Mouse (Mus musculus) embryonic fibroblast, embryonic 13.5 days (primary cell): ENCODE measurements around the gene Myl6b. TPM values are rescaled to one million over a fixed set of nuclear protein-coding genes. Genes with fewer than 3 reads are reported as not detected.

ENCODE experiments used
- H3K27ac ChIP-seq: 2 replicates; pipeline ENCODE4 v1.5.1; 2012; ENCODE audit warnings: low read length, control low read depth, inconsistent platforms; ENCODE audit not compliant: insufficient read depth
- H3K4me1 ChIP-seq: 2 replicates; pipeline ENCODE4 v1.6.1; 2011; ENCODE audit warnings: low read length; ENCODE audit not compliant: control insufficient read depth, insufficient read depth
- H3K4me3 ChIP-seq: 2 replicates; pipeline ENCODE4 v1.5.1; 2011; ENCODE audit warnings: mild to moderate bottlenecking, control low read depth, low read length; ENCODE audit not compliant: insufficient read depth
- CTCF ChIP-seq: IDR thresholded peaks from 2 replicates; pipeline ENCODE4 v1.5.1; 2011; ENCODE audit warnings: mild to moderate bottlenecking, control low read depth, low read length, moderate library complexity, borderline replicate concordance; ENCODE audit not compliant: insufficient read depth
- POLR2A ChIP-seq: IDR thresholded peaks from 2 replicates; pipeline ENCODE4 v1.6.1; 2011; ENCODE audit warnings: low read depth, mild to moderate bottlenecking, control low read depth, low read length, moderate library complexity
- polyA plus RNA-seq: library from polyadenylated mRNA; stranded (reverse); fragments of >200 nt; gene quantifications from 2 replicates; pipeline ENCODE4 v1.2.4, GENCODE M21; 2011; ENCODE audit warnings: low read depth; ENCODE audit not compliant: missing spikeins, insufficient read length

Gene Myl6b
- polyA plus RNA-seq, 1 experiment: 9.4 TPM

GRCm38 (mm10) chr10:128520591-128520990 is 22.1 kb upstream of the Myl6b start:
- Histone ChIP-seq H3K4me1 (no peaks in the 10 kb centered on the region), H3K4me3 (no peak overlapping the region), H3K27ac (no peak overlapping the region)
- TF ChIP-seq POLR2A (no peak), CTCF (no peak)

GRCm38 (mm10) chr10:128518833-128519232 is 20.3 kb upstream of the Myl6b start:
- TF ChIP-seq CTCF: peak; percentile 38; the same call in 1 of the 2 replicates
- TF ChIP-seq POLR2A: no peak
- no peak overlapping the region for H3K4me3 ChIP-seq
- H3K4me1 ChIP-seq: no peaks in the 10 kb centered on the region
- no peak overlapping the region for H3K27ac ChIP-seq

- Histone ChIP-seq H3K4me3 (no peak overlapping the region), H3K27ac (no peak overlapping the region), H3K4me1 (no peaks in the 10 kb centered on the region)
- TF ChIP-seq POLR2A (no peak), CTCF (no peak)
These were observed 18.2 kb upstream of the Myl6b start for GRCm38 (mm10) chr10:128516677-128517076.

- Histone ChIP-seq H3K4me3 (no peak overlapping the region), H3K4me1 (no peaks in the 10 kb centered on the region), H3K27ac (no peak overlapping the region)
- TF ChIP-seq CTCF (no peak), POLR2A (no peak)
These were observed 17.5 kb upstream of the Myl6b start for GRCm38 (mm10) chr10:128516029-128516428.

- no peak overlapping the region for H3K4me3 ChIP-seq
- TF ChIP-seq CTCF (no peak), POLR2A (no peak)
- H3K4me1 ChIP-seq: no peaks in the 10 kb centered on the region
- no peak overlapping the region for H3K27ac ChIP-seq
These were observed 16.6 kb upstream of the Myl6b start for GRCm38 (mm10) chr10:128515044-128515443.

GRCm38 (mm10) chr10:128511761-128512160 is 13.3 kb upstream of the Myl6b start:
- no peak overlapping the region for H3K27ac ChIP-seq
- no peak overlapping the region for H3K4me3 ChIP-seq
- TF ChIP-seq POLR2A: no peak
- no peak for TF ChIP-seq CTCF
- no peaks in the 10 kb centered on the region for H3K4me1 ChIP-seq

- no peak overlapping the region for H3K4me3 ChIP-seq
- TF ChIP-seq POLR2A: no peak
These were observed 12.7 kb upstream of the Myl6b start for GRCm38 (mm10) chr10:128511189-128511588.

GRCm38 (mm10) chr10:128510301-128510700 is 11.8 kb upstream of the Myl6b start:
- H3K4me1 ChIP-seq: no peaks in the 10 kb centered on the region
- no peak overlapping the region for H3K27ac ChIP-seq
- no peak overlapping the region for H3K4me3 ChIP-seq
- TF ChIP-seq POLR2A (no peak), CTCF (no peak)

More at GRCm38 (mm10) chr10:128511189-128511588, 12.7 kb upstream of the Myl6b start:
- H3K4me1 ChIP-seq: no peaks in the 10 kb centered on the region
- H3K27ac ChIP-seq: no peak overlapping the region

- Histone ChIP-seq H3K4me3 (no peak overlapping the region), H3K27ac (no peak overlapping the region), H3K4me1 (no peaks in the 10 kb centered on the region; the same call in 1 of the 2 replicates)
- TF ChIP-seq CTCF (no peak), POLR2A (no peak)
These were observed 11.3 kb upstream of the Myl6b start for GRCm38 (mm10) chr10:128509831-128510230.

GRCm38 (mm10) chr10:128509203-128509602 is 10.7 kb upstream of the Myl6b start:
- TF ChIP-seq CTCF (no peak), POLR2A (no peak)
- Histone ChIP-seq H3K27ac (no peak overlapping the region), H3K4me3 (no peak overlapping the region), H3K4me1 (no peaks in the 10 kb centered on the region; the same call in 1 of the 2 replicates)

GRCm38 (mm10) chr10:128508260-128508659 is 9.8 kb upstream of the Myl6b start:
- H3K4me1 ChIP-seq: no peaks in the 10 kb centered on the region; the same call in 1 of the 2 replicates
- TF ChIP-seq CTCF (no peak), POLR2A (no peak)

More at GRCm38 (mm10) chr10:128508260-128508659, 9.8 kb upstream of the Myl6b start:
- Histone ChIP-seq H3K4me3 (no peak overlapping the region), H3K27ac (no peak overlapping the region)
